Mouse (Mus musculus) layer of hippocampus, adult 9-10 months (tissue): ENCODE measurements around the gene Ckb.
A peak's percentile ranks its signal among the peaks of the same experiment; 100 is the strongest.
"Not testable (repeated sequence)": the region's sequence is repeated elsewhere in the genome, so short reads cannot be mapped to it uniquely, and the experiment has no call there.

Source experiments
- DNase-seq: peaks from one replicate; pipeline ENCODE4 v3.0.0; 2022; ENCODE audit warnings: low spot score

Gene Ckb

GRCm38 (mm10) chr12:111672176-111672575 is at the start of gene Ckb:
Gene Ckb (minus strand): TSS chr12:111672338.
- DNase-seq, result peak; percentile 80

DNA sequence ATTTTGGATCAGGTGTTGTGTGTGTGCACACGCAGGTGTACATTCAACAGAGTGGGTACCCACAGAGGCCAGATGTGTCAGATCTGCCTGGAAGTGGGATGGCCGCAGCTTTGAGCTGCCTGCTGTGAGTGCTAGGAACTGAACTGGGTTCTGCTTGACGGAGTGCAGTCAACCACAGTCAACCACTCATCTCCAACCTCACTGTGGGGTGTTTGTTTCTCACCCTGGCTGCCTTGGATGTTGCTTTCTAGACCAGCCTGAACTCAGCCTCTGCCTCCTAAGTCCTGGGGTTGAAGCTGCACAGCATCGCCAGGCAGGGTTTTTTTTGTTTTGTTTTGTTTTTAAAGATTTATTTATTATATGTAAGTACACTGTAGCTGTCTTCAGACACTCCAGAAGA is 48.1 kb upstream of the Ckb start:
- DNase-seq, result no peak

DNA sequence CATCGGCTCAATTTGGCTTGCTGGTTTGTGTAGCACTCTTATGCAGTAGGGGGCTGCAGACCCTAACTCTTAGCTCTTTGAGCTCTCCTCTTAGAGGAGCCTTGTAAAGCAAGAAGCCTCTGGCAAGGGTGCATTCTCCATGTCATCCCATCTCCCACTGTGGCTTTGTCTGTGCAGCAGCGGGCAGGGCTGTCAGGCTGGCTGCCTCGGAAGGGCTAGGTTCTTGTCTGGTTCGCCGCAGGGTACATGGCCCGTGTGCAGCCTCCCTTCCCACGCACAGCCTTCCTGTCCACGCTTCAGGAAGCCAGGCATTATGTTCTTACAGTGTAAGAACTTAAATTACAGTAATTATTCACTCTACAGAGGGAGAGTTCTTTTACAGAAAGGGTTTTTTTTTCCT is 46.5 kb upstream of the Ckb start:
- DNase-seq, result no peak

DNA sequence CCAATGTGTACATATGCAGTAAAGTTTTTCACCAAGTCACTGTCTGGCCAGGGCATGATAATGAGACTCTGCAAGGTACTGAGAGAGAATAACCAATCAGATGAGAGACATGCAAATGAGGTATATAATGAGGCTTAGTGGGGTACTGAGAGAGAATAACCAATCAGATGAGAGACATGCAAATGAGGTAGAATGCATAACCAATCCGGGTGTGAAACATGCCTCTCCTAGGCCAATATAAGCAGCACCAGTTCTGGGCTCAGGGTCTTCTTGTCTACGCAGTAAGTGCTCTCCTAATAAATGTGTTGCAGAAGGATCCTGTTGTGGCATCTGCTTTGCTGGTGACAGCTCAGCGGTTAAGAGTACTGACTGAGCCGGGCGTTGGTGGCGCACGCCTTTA is 44.4 kb upstream of the Ckb start:
- DNase-seq, result no peak

- DNase-seq, result not testable (repeated sequence)
Measured at GRCm38 (mm10) chr12:111713880-111714279, 41.7 kb upstream of the Ckb start.

GRCm38 (mm10) chr12:111713004-111713651 is 41.0 kb upstream of the Ckb start, which contains the start of the genes Bag5 and Apopt1:
Gene Bag5 (minus strand): TSS chr12:111713257.
Gene Apopt1 (plus strand): TSS chr12:111713261.
- no peak for DNase-seq

- no peak for DNase-seq
Measured at GRCm38 (mm10) chr12:111712476-111712875, 40.3 kb upstream of the Ckb start.

GRCm38 (mm10) chr12:111710091-111710490 is 38.0 kb upstream of the Ckb start:
- DNase-seq, result no peak

DNA sequence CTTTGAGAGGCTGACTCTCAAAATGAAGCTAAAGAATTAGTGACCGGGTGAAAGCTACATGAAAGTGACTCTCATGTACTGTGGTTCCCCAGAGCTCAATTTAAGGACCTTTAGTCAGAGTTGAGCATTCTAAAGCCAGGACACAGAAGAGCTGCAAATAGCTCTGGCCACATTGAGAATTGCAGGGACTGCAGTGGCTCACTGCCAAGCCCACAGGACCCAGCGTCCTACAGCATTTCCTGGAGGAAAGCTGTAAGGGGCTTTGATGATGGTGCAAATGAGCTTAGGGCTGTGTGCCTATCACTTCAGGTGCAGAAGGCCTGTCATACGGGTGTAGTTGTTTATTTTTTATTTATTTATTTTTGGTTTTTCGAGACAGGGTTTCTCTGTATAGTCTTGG is 36.0 kb upstream of the Ckb start:
- DNase-seq, result no peak

DNA sequence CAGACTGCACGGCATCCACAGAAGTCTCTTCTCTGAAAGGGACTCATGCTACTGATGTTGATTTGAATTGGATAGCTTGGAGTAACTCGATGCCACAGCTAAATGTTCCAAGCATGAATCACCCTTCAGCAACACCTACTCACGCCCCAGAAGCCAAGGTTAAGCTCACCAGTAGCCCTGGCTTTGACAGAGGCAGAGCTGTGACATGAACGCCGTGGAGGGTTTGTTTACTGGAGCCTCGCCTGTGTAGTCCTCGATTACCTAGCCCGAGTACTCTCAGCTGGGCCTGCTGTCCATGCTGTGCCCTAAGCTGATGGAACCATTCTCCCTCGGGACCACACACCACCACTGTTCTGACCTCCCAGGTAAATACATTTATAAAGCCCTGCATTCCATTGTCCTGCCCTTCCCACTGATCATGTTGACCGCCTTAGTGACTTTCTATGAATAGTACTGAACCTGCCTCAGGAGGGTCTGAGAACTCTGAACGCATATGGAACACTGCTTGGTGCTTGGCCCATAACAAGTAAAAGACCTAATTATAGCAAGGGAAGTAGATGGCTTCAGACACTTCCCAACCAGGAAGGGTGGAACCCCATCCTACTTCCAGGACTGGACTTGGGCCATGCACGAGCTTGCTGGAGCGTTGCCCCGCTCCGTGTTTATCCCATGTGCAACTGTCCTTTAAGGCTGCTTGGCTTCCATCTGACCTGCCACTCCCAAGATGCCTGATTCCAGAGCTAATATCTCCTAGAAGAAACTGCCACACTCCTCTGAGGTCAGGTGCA is 33.2 kb upstream of the Ckb start:
- DNase-seq, result no peak

GRCm38 (mm10) chr12:111704609-111705008 is 32.5 kb upstream of the Ckb start:
- DNase-seq, result no peak

DNA sequence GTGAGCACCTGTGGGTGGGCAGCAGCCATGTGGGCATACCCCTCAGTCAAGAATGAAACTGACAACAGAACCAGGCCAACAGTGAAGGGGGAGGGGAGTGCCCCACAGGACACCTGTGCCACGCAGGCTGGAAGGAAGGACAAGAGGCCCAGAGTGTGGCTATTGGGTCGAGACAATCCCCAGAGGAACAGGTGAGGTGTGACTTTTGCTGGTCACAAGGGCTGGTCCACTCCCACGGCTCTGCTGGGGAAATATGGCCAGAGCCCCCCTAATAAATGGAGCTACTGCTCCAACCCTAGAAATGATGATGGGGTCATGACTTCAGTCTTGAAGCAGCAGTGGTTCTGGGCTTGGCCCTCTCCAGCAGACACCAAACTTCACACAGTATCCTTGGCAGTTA is 31.2 kb upstream of the Ckb start:
- DNase-seq, result no peak

DNA sequence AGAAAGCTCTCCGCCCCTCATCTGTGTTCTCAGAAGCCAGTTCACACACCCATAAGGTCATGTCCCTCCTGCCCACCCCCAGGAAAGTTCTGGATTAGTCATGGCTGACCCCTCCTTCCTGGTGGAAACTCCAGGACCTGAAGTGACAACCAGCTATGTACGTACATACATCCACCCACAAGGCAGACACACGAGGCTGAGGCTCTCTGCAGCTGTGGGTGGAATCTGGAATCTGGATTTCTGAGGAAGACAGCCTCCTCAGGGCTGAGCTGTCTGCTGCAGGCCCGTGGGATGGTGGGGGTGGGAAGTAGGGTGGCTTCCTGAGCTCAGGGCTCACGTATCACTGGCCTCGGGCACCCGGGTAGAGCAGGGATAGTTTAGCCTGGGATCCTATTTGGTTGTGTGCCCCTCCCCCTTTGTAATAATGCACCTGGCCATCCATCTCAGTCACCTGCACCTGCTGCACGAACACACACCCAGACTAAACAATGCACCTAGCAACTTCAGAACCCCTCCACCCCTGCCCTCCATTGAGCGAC is 28.9 kb upstream of the Ckb start:
- no peak for DNase-seq

- no peak for DNase-seq
Measured at GRCm38 (mm10) chr12:111699542-111699941, 27.4 kb upstream of the Ckb start.

GRCm38 (mm10) chr12:111698346-111698913 is 26.3 kb upstream of the Ckb start:
- no peak for DNase-seq

DNA sequence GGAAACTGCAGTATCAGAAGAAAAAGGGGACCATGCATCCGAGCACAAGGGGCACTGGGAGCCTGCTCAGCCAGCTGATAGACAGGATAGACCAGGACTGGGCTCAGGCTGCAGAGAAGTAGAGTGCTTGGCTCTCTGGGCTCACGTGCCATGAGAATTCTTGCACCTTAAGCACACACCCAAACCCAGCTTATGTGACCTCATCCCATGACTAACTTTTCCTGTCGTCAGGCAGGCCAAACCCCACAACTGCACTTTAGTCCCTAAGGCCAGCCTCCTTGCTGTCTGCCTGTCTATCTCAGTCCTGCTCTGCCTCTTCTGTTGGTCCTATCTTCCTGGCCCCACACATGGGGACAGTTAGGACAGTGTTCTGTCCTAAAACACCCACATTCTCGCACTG is 25.6 kb upstream of the Ckb start:
- DNase-seq, result no peak

DNA sequence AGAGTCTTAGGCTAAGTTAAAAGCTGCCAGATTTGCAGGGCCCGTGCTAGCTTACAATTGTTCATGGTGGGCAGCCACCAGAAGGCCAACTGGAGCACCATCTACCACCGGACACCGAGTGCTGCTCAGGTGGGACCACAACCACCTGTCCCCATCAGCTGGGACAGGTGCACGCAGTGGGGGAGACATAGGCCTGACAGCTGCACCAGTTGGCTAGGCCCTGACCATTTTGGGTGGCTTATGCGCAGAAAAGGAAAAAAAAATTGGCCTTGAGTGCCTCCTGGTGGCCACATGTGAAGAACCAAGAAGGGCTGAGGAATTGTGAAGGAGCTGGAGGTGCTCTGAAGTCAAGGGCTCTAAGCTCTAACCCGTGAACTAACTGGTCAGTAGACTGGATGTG is 24.1 kb upstream of the Ckb start:
- DNase-seq, result no peak

GRCm38 (mm10) chr12:111694880-111695804 is 23.0 kb upstream of the Ckb start:
- no peak for DNase-seq

GRCm38 (mm10) chr12:111694271-111694781 is 22.2 kb upstream of the Ckb start:
- DNase-seq, result no peak

DNA sequence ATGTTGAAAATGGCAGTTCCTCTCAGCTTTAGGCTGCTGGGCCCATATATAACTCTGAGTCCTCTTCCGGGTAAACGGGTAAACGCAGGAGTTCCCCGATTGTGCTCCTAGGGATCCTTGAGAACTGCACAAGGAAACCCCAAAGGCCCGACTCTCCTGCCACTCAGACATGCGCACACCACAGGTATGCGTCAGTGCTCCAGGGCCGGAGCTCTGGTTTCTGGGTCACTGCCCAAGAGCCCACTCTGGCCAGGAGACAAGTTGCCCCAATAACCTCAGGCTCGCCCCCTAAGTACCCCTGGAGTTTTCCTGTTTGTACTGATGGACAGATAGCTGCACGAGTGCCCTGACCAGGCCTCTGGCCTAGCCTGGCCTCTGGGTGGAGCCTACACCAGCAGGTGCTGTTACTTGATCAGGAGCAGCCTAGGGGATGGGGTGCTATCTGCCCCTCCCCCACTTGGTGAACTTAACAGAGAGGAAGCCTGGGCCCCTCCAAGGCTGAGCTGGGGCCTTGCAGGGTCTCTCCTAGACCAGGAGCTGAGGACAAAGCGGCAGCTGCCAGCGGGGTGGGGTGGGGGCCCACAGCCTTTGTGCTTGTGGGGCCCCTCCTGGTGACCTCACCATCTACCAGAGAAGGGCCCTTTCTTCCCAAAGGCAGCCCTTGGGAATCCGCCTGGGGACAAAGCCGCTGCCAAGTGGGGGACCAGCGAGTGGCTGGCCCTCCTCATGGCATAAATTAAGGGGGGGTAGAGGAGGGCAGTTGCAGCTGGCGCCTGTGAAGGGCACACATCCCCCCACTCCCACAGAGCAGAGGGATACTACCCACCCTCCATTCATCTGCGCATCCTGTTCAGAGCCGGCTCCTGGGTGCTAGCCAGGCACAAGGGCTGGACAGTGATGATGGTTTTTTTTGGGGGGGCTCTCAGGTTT is 21.5 kb upstream of the Ckb start:
- DNase-seq, result no peak

DNA sequence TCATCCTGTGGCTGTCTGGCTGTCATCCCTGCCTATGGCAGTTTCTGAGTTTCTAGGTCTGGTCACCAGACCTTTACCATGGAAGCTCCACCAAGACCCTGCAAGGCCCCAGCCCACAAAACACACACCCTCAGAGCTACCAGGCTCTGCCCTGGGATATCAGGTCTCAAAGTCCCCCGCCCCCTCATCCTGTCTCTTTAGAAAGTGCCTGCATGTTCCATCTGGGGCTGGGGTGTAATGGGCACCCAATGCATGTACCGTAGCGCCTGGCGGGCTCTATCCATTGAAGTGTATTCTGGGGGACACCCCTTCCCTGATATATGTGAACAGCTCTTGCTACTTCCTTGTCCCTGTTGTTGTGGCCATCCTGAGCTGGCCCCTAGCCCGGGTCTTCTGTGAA is 20.8 kb upstream of the Ckb start:
- DNase-seq, result no peak
